Mouse (Mus musculus) E14TG2a.4 (cell line): ENCODE measurements around the gene Wnt1.

Source experiments
- CTCF ChIP-seq: conservative IDR thresholded peaks from 2 replicates; pipeline ENCODE4 v1.5.1; 2014; ENCODE audit warnings: low read length
- NANOG ChIP-seq: IDR thresholded peaks from 2 replicates; pipeline ENCODE4 v1.6.1; 2014; ENCODE audit warnings: borderline replicate concordance, low read length, mixed read lengths

DNA sequence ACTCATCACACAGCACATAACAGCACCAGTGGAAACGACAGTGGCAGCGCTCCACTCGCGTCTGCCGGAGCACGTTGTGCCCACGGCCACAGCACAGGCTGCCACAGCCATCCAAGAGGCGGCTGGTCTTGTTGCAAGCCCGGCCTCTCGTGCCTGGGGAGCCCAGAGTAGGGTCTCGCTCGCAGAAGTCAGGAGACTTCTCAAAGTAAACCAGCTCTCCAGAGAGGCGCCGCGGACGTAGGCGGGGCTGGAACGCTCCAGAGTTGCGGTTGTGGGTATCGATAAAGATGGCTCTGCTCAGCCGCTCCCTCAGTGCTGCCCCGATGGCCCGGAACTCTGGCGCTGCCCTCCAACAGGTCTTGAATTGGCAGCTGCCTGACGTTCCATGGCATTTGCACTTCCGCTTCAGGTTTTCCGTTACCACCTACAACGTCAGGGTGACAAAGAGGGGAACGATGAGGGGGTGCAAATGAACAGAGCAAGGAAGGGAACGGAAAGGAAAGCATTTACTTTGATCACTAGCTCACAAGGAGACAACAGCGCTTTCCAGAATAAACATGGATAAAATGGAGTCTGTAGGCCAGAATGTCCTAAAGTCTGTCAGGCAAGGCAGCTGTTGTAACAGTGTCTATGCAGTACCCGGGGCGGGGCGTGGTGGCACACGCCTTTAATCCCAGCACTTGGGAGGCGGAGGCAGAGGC lies 17.0 kb upstream of the Wnt1 start:
- TF ChIP-seq CTCF = no peak
- TF ChIP-seq NANOG = no peak
